Comparison of ENCODE assay signal across 21 mouse cellular contexts in the genomic region with DNA sequence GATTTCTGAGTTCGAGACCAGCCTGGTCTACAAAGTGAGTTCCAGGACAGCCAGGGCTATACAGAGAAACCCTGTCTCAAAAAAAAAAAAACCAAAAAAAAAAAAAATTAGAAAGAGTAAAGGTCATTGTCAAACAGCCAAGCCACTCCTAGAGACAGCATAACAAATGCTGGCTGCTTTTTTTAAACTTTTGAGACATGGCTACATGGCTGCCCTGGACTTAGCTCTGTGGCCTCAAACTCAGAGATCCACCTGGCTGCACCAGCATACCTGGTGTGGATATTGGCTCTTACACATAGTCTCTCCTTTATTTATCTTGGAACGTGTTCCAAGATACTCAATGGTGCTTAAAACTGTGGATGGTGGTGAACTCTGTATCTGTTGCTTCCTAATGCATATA. TPM values are rescaled to one million over a fixed set of nuclear protein-coding genes. Genes with fewer than 3 reads are reported as not detected.
A peak's percentile ranks its signal among the peaks of the same experiment; 100 is the strongest.
DNase-seq lines count a peak whose midpoint lies in the region; ATAC-seq and TF ChIP-seq lines count a peak whose summit lies in the region.
"Had no signal": no experiment of that assay in that cellular context is flagged by ENCODE, and none has a peak within 500 bp of the region (broad histone marks: within the 10 kb centered on the region; RNA-seq: fewer than 3 reads in every experiment).

No protein-coding gene starts in this region.

- WGBS in kidney, embryonic 14.5 days = 99% methylated on average over 2 of the region's 2 CpGs
- WGBS in lung, postnatal 0 days = 71% methylated on average over 1 of the region's 2 CpGs

- TF ChIP-seq EP300 in lung, postnatal 0 days (IDR thresholded peaks at IDR 0.05) = no peak

- peak; percentile 69 for DNase-seq in kidney, adult 11 months
- DNase-seq in kidney, postnatal 4 days = no peak
- peak; percentile 74 for DNase-seq in kidney, adult 9 months
- peak; percentile 53 for DNase-seq in kidney, postnatal 14 days
- DNase-seq in spleen, postnatal 36 days (ENCODE audit: low spot score in 2 of 2) = no peak
- no peak for DNase-seq in lung, postnatal 0 days (ENCODE audit: low spot score)
- DNase-seq: adrenal gland, postnatal 10 days; B cell, adult 2 months; cerebellum, adult 2 months; gastrocnemius, adult 2 months; gastrocnemius, postnatal 25 days had no signal

- H3K4me1 ChIP-seq in kidney, embryonic 14.5 days (ENCODE audit: control insufficient read depth, insufficient read depth, low read length) = no peaks in the 10 kb centered on the region
- H3K4me1 ChIP-seq in lung, postnatal 0 days (ENCODE audit: insufficient read depth, low read depth, low read length) = no peaks in the 10 kb centered on the region
- H3K4me1 ChIP-seq: embryonic facial prominence, embryonic 10.5 days; forebrain, embryonic 10.5 days; heart, embryonic 12.5 days; hindbrain, embryonic 10.5 days had no signal

- no peaks in the 10 kb centered on the region for H3K9me3 ChIP-seq in kidney, embryonic 14.5 days (ENCODE audit: control insufficient read depth, low read length)
- no peaks in the 10 kb centered on the region for H3K9me3 ChIP-seq in lung, postnatal 0 days (ENCODE audit: low read length)
- H3K9me3 ChIP-seq: embryonic facial prominence, embryonic 10.5 days; forebrain, embryonic 10.5 days; G1E; heart, embryonic 12.5 days; hindbrain, embryonic 10.5 days had no signal

- H3K4me2 ChIP-seq in kidney, embryonic 14.5 days (replicated peaks; ENCODE audit: low read depth, low read length) = no peak overlapping the region
- no peak overlapping the region for H3K4me2 ChIP-seq in lung, postnatal 0 days (replicated peaks; ENCODE audit: low read depth, low read length)
- H3K4me2 ChIP-seq: heart, embryonic 12.5 days; hindbrain, embryonic 14.5 days had no signal

- no peaks in the 10 kb centered on the region for H3K27me3 ChIP-seq in kidney, embryonic 14.5 days (ENCODE audit: control insufficient read depth, insufficient read depth, low read length)
- H3K27me3 ChIP-seq in lung, postnatal 0 days (replicated peaks; ENCODE audit: insufficient read depth, low read length) = no peaks in the 10 kb centered on the region
- H3K27me3 ChIP-seq: heart, embryonic 12.5 days had no signal

- peaks cover 79% of the 10 kb centered on the region for H3K36me3 ChIP-seq in kidney, embryonic 14.5 days (ENCODE audit: control insufficient read depth, insufficient read depth, low read length)
- no peaks in the 10 kb centered on the region for H3K36me3 ChIP-seq in lung, postnatal 0 days (ENCODE audit: insufficient read depth, low read length)

- no peak overlapping the region for H3K9ac ChIP-seq in kidney, embryonic 14.5 days (ENCODE audit: low read depth, low read length)
- no peak overlapping the region for H3K9ac ChIP-seq in lung, postnatal 0 days (replicated peaks; ENCODE audit: low read depth)
- H3K9ac ChIP-seq: heart, embryonic 12.5 days; hindbrain, embryonic 14.5 days had no signal

- H3K4me3 ChIP-seq in kidney, embryonic 14.5 days (ENCODE audit: low read length) = no peak overlapping the region
- no peak overlapping the region for H3K4me3 ChIP-seq in lung, postnatal 0 days (ENCODE audit: low read depth, low read length)
- H3K4me3 ChIP-seq: embryonic facial prominence, embryonic 10.5 days; erythroblast, embryonic 14.5 days; forebrain, embryonic 10.5 days; gastrocnemius, adult 2 months; heart, embryonic 12.5 days; hindbrain, embryonic 10.5 days had no signal

- TF ChIP-seq CTCF in lung, postnatal 0 days (IDR thresholded peaks at IDR 0.05) = no peak

- no peak for ATAC-seq in kidney, embryonic 14.5 days (ENCODE audit: low FRiP score, low TSS enrichment)
- ATAC-seq in lung, postnatal 0 days = no peak
- ATAC-seq: CD4-positive, CD25-positive, alpha-beta regulatory T cell, adult 4 months; forebrain, embryonic 14.5 days had no signal

- H3K27ac ChIP-seq in kidney, embryonic 14.5 days (ENCODE audit: low read depth, low read length) = no peak overlapping the region
- H3K27ac ChIP-seq in lung, postnatal 0 days (ENCODE audit: low read length) = no peak overlapping the region
- H3K27ac ChIP-seq: embryonic facial prominence, embryonic 10.5 days; forebrain, embryonic 10.5 days; gastrocnemius, adult 2 months; hindbrain, embryonic 10.5 days; hindbrain, embryonic 14.5 days had no signal

RNA-seq across cellular contexts. Expression of a gene that starts 20.7 kb away (rescaled TPM):
- 26.4 and 48.9 TPM in 2 replicates for polyA plus RNA-seq in kidney, embryonic 14.5 days (2014; fragmentation: Nextera tagmentation; extraction: Ambion mirVana)
- polyA plus RNA-seq in lung, postnatal 0 days (2015; fragmentation: Nextera tagmentation; extraction: Ambion mirVana) = 4.6 and 4.7 TPM in 2 replicates

RNA-seq across cellular contexts. Expression of a gene that starts 46.1 kb away (rescaled TPM):
- 4.0 and 4.3 TPM in 2 replicates for polyA plus RNA-seq in kidney, embryonic 14.5 days (2014; fragmentation: Nextera tagmentation; extraction: Ambion mirVana)
- polyA plus RNA-seq in lung, postnatal 0 days (2015; fragmentation: Nextera tagmentation; extraction: Ambion mirVana) = 0.52 and 0.76 TPM in 2 replicates
- polyA plus RNA-seq: CD4-positive, CD25-positive, alpha-beta regulatory T cell, adult 4 months had no signal

Comparison
In these comparisons a context has a peak if more than half of its experiments do, and no peak if none do; other contexts are left out.
1. DNase-seq: peak in kidney, adult 11 months (single experiment), kidney, adult 9 months (single experiment) and kidney, postnatal 14 days (single experiment); none in kidney, postnatal 4 days (0 of 2), spleen, postnatal 36 days (0 of 2) and lung, postnatal 0 days (single experiment).